8 mouse cellular contexts compared by ENCODE assay signal in the genomic region with DNA sequence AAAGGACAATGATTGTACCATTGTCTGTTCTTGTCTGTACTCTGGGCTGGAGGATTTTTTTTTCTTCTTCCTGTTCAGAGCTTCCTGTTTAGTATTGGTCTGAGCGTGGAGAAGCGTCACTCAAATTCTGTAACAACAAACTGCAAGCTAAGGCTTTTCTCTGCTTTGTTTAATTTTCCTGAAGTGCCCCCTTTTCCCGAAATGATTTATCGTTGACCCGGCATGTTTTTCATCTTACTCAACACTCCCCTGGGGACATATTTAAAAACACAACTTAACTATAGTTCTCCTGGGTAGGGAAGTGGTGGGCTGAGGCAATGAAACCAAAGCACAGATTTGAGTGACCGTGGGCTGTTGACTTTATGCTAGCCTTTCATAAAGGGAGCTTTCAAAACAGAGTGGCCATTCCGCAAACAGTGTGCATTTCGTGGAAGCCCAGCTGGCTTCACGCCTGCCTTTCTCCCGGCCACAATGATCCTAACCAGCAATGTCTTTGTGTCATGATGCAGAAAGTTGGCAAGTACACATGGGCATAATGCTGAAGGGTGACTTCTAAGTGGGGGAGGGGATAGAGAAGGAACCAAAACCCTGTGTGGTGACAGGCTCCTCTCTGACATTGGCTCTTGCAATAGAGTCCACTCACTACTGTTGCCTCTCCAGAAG.
DNase-seq lines count a peak whose midpoint lies in the region; ATAC-seq and TF ChIP-seq lines count a peak whose summit lies in the region.

No protein-coding gene starts in this region.

- no peaks in the 10 kb centered on the region for H3K27me3 ChIP-seq in cerebellum, adult 2 months (ENCODE audit: control insufficient read depth, insufficient read depth, low read length)
- H3K27me3 ChIP-seq in hindbrain, embryonic 15.5 days, result no peaks in the 10 kb centered on the region
- no peaks in the 10 kb centered on the region for H3K27me3 ChIP-seq in liver, embryonic 15.5 days
- no peaks in the 10 kb centered on the region for H3K27me3 ChIP-seq in small intestine, adult 2 months (ENCODE audit: control insufficient read depth, insufficient read depth, low read length)

- H3K9ac ChIP-seq in hindbrain, embryonic 15.5 days, result no peak overlapping the region
- 0 out of 2 replicates have a peak overlapping the region, but pooled peaks have one; percentile 6 for H3K9ac ChIP-seq in liver, embryonic 15.5 days

- DNase-seq in cerebellum, adult 2 months, result peak; percentile 10 to 31
- DNase-seq in cerebellum, adult 11 months, result no peak
- DNase-seq in right cerebral cortex, adult 18-20 months, result peak; percentile 44
- no peak for DNase-seq in right cerebral cortex, postnatal 14 days
- no peak for DNase-seq in thymus, postnatal 25 days

- no peaks in the 10 kb centered on the region for H3K36me3 ChIP-seq in hindbrain, embryonic 15.5 days
- H3K36me3 ChIP-seq in liver, embryonic 15.5 days (replicated peaks), result no peaks in the 10 kb centered on the region
- no peaks in the 10 kb centered on the region for H3K36me3 ChIP-seq in small intestine, adult 2 months (ENCODE audit: control insufficient read depth, insufficient read depth, low read length)

- H3K27ac ChIP-seq in cerebellum, adult 2 months (ENCODE audit: insufficient read depth, low read length), result peak overlapping the region; percentile 56; the same call in 1 of the 2 replicates
- peak overlapping the region; percentile 43 for H3K27ac ChIP-seq in hindbrain, embryonic 15.5 days (replicated peaks)
- H3K27ac ChIP-seq in liver, embryonic 15.5 days (replicated peaks), result peak overlapping the region; percentile 97
- peak overlapping the region; percentile 68 for H3K27ac ChIP-seq in small intestine, adult 2 months (ENCODE audit: insufficient read depth, low read depth, low read length)

- H3K4me1 ChIP-seq in cerebellum, adult 2 months (ENCODE audit: control insufficient read depth, insufficient read depth, low read length), result no peaks in the 10 kb centered on the region
- H3K4me1 ChIP-seq in hindbrain, embryonic 15.5 days (replicated peaks), result 0 out of 2 replicates have a peak, but pooled peaks cover 3% of the 10 kb centered on the region
- H3K4me1 ChIP-seq in liver, embryonic 15.5 days (replicated peaks), result peaks cover 96% of the 10 kb centered on the region
- H3K4me1 ChIP-seq in small intestine, adult 2 months (ENCODE audit: control insufficient read depth, insufficient read depth, insufficient read length, low read length), result peaks cover 22% of the 10 kb centered on the region; the same call in 1 of the 2 replicates

- WGBS in cerebellum, adult 2 months, result 19% methylated on average over 10 of the region's 10 CpGs
- WGBS in hindbrain, embryonic 15.5 days, result 31% methylated on average over 10 of the region's 10 CpGs
- WGBS in liver, embryonic 15.5 days (ENCODE audit: insufficient replicate concordance), result 43% methylated on average over 10 of the region's 10 CpGs
- 63% methylated on average over 10 of the region's 10 CpGs for WGBS in small intestine, adult 2 months

- no peaks in the 10 kb centered on the region for H3K9me3 ChIP-seq in hindbrain, embryonic 15.5 days
- H3K9me3 ChIP-seq in liver, embryonic 15.5 days (replicated peaks), result no peaks in the 10 kb centered on the region

- TF ChIP-seq CTCF in cerebellum, adult 2 months (IDR thresholded peaks at IDR 0.05; ENCODE audit: borderline replicate concordance, insufficient read depth, low read depth, low read length), result no peak
- TF ChIP-seq CTCF in small intestine, adult 2 months (IDR thresholded peaks at IDR 0.05; ENCODE audit: extremely low read depth, insufficient read length, insufficient replicate concordance, low read depth, low read length), result no peak

- H3K4me3 ChIP-seq in cerebellum, adult 2 months (replicated peaks; ENCODE audit: insufficient read depth, low read depth, low read length), result no peak overlapping the region
- H3K4me3 ChIP-seq in hindbrain, embryonic 15.5 days, result no peak overlapping the region
- H3K4me3 ChIP-seq in liver, embryonic 15.5 days (replicated peaks), result no peak overlapping the region; the same call in 1 of the 2 replicates
- H3K4me3 ChIP-seq in small intestine, adult 2 months (ENCODE audit: low read depth, low read length), result no peak overlapping the region

- peak overlapping the region; percentile 16; the same call in 1 of the 2 replicates for H3K4me2 ChIP-seq in hindbrain, embryonic 15.5 days
- peak overlapping the region; percentile 27 for H3K4me2 ChIP-seq in liver, embryonic 15.5 days

- ATAC-seq in hindbrain, embryonic 15.5 days (ENCODE audit: low FRiP score, low read depth), result peak; percentile 73
- no peak for ATAC-seq in liver, embryonic 15.5 days (ENCODE audit: insufficient read depth)

- no peak for TF ChIP-seq POLR2A in cerebellum, adult 2 months (IDR thresholded peaks at IDR 0.05; ENCODE audit: borderline replicate concordance, insufficient read depth, low read length)
- TF ChIP-seq POLR2A in small intestine, adult 2 months (IDR thresholded peaks at IDR 0.05; ENCODE audit: low read depth, low read length), result no peak

Comparison
In these comparisons a context has a peak if more than half of its experiments do, and no peak if none do; other contexts are left out.
1. DNase-seq: peak in cerebellum, adult 2 months (2 of 2) and right cerebral cortex, adult 18-20 months (single experiment); none in cerebellum, adult 11 months (single experiment), right cerebral cortex, postnatal 14 days (single experiment) and thymus, postnatal 25 days (single experiment).
2. H3K27ac ChIP-seq: peak in every context shown above with its lines; median percentile 97 in liver, embryonic 15.5 days; 68 in small intestine, adult 2 months; 56 in cerebellum, adult 2 months; 43 in hindbrain, embryonic 15.5 days.